Mouse (Mus musculus): Measurements from ENCODE around the gene Tctn1. TPM values are rescaled to one million over a fixed set of nuclear protein-coding genes. Genes with fewer than 3 reads are reported as not detected.

Tctn1 gene
- polyA plus RNA-seq, 1 experiment from 2014 or later: 7.3 TPM

- Histone ChIP-seq H3K4me3 (ENCODE audit: low read depth, low read length) (no peak overlapping the region), H3K27ac (ENCODE audit: low read length) (no peak overlapping the region), H3K27me3 (ENCODE audit: control insufficient read depth, insufficient read depth, low read depth, low read length) (no peaks in the 10 kb centered on the region), H3K36me3 (ENCODE audit: control insufficient read depth, insufficient read depth, low read length) (no peaks in the 10 kb centered on the region), H3K4me2 (ENCODE audit: low read length) (no peak overlapping the region), H3K9me3 (replicated peaks; ENCODE audit: control insufficient read depth, low read length, poor library complexity, severe bottlenecking) (no peaks in the 10 kb centered on the region), H3K9ac (ENCODE audit: low read depth, low read length) (no peak overlapping the region), H3K4me1 (ENCODE audit: control insufficient read depth, insufficient read depth, low read length) (peaks cover 8% of the 10 kb centered on the region)
- ATAC-seq: no peak
- 90% methylated on average over 7 of the region's 7 CpGs for WGBS
Observed at GRCm38 (mm10) chr5:122303937-122304336, 39.7 kb upstream of the Tctn1 start.

GRCm38 (mm10) chr5:122302810-122303745 is 38.8 kb upstream of the Tctn1 start:
- Histone ChIP-seq H3K9me3 (replicated peaks; ENCODE audit: control insufficient read depth, low read length, poor library complexity, severe bottlenecking) (no peaks in the 10 kb centered on the region), H3K4me1 (ENCODE audit: control insufficient read depth, insufficient read depth, low read length) (peaks cover 8% of the 10 kb centered on the region), H3K36me3 (ENCODE audit: control insufficient read depth, insufficient read depth, low read length) (no peaks in the 10 kb centered on the region), H3K4me2 (ENCODE audit: low read length) (no peak overlapping the region), H3K27me3 (ENCODE audit: control insufficient read depth, insufficient read depth, low read depth, low read length) (no peaks in the 10 kb centered on the region), H3K9ac (ENCODE audit: low read depth, low read length) (no peak overlapping the region), H3K4me3 (ENCODE audit: low read depth, low read length) (no peak overlapping the region), H3K27ac (ENCODE audit: low read length) (no peak overlapping the region)
- 68% methylated on average over 17 of the region's 17 CpGs for WGBS
- no peak for ATAC-seq

GRCm38 (mm10) chr5:122300071-122300518 is 35.8 kb upstream of the Tctn1 start:
- no peaks in the 10 kb centered on the region for H3K9me3 ChIP-seq (replicated peaks; ENCODE audit: control insufficient read depth, low read length, poor library complexity, severe bottlenecking)
- H3K4me2 ChIP-seq (ENCODE audit: low read length): no peak overlapping the region
- 83% methylated on average over 6 of the region's 6 CpGs for WGBS
- H3K27ac ChIP-seq (ENCODE audit: low read length): no peak overlapping the region
- H3K36me3 ChIP-seq (ENCODE audit: control insufficient read depth, insufficient read depth, low read length): no peaks in the 10 kb centered on the region
- peaks cover 11% of the 10 kb centered on the region for H3K4me1 ChIP-seq (ENCODE audit: control insufficient read depth, insufficient read depth, low read length)
- H3K9ac ChIP-seq (ENCODE audit: low read depth, low read length): no peak overlapping the region
- H3K27me3 ChIP-seq (ENCODE audit: control insufficient read depth, insufficient read depth, low read depth, low read length): no peaks in the 10 kb centered on the region
- no peak overlapping the region for H3K4me3 ChIP-seq (ENCODE audit: low read depth, low read length)
- no peak for ATAC-seq

- Histone ChIP-seq H3K4me2 (ENCODE audit: low read length) (no peak overlapping the region), H3K9me3 (replicated peaks; ENCODE audit: control insufficient read depth, low read length, poor library complexity, severe bottlenecking) (no peaks in the 10 kb centered on the region), H3K4me1 (ENCODE audit: control insufficient read depth, insufficient read depth, low read length) (peaks cover 17% of the 10 kb centered on the region), H3K4me3 (ENCODE audit: low read depth, low read length) (no peak overlapping the region), H3K27ac (ENCODE audit: low read length) (no peak overlapping the region), H3K9ac (ENCODE audit: low read depth, low read length) (no peak overlapping the region), H3K27me3 (ENCODE audit: control insufficient read depth, insufficient read depth, low read depth, low read length) (no peaks in the 10 kb centered on the region), H3K36me3 (ENCODE audit: control insufficient read depth, insufficient read depth, low read length) (no peaks in the 10 kb centered on the region)
- WGBS: 65% methylated on average over 14 of the region's 14 CpGs
- no peak for ATAC-seq
Observed at GRCm38 (mm10) chr5:122295113-122295935, 31.1 kb upstream of the Tctn1 start.

- H3K4me1 ChIP-seq (ENCODE audit: control insufficient read depth, insufficient read depth, low read length): peaks cover 17% of the 10 kb centered on the region
- no peaks in the 10 kb centered on the region for H3K9me3 ChIP-seq (replicated peaks; ENCODE audit: control insufficient read depth, low read length, poor library complexity, severe bottlenecking)
- no peak overlapping the region for H3K9ac ChIP-seq (ENCODE audit: low read depth, low read length)
- no peaks in the 10 kb centered on the region for H3K27me3 ChIP-seq (ENCODE audit: control insufficient read depth, insufficient read depth, low read depth, low read length)
- WGBS: 35% methylated on average over 3 of the region's 3 CpGs
- H3K4me3 ChIP-seq (ENCODE audit: low read depth, low read length): no peak overlapping the region
- no peak overlapping the region for H3K4me2 ChIP-seq (ENCODE audit: low read length)
- ATAC-seq: no peak
- H3K27ac ChIP-seq (ENCODE audit: low read length): no peak overlapping the region
- H3K36me3 ChIP-seq (ENCODE audit: control insufficient read depth, insufficient read depth, low read length): no peaks in the 10 kb centered on the region
Observed at GRCm38 (mm10) chr5:122294219-122294735, 30.0 kb upstream of the Tctn1 start.

GRCm38 (mm10) chr5:122293131-122293530 is 28.9 kb upstream of the Tctn1 start:
- no peak overlapping the region for H3K4me3 ChIP-seq (ENCODE audit: low read depth, low read length)
- no peak for ATAC-seq
- no peaks in the 10 kb centered on the region for H3K36me3 ChIP-seq (ENCODE audit: control insufficient read depth, insufficient read depth, low read length)
- H3K4me2 ChIP-seq (ENCODE audit: low read length): no peak overlapping the region
- H3K9me3 ChIP-seq (replicated peaks; ENCODE audit: control insufficient read depth, low read length, poor library complexity, severe bottlenecking): no peaks in the 10 kb centered on the region
- H3K4me1 ChIP-seq (ENCODE audit: control insufficient read depth, insufficient read depth, low read length): peaks cover 17% of the 10 kb centered on the region
- no peaks in the 10 kb centered on the region for H3K27me3 ChIP-seq (ENCODE audit: control insufficient read depth, insufficient read depth, low read depth, low read length)
- 74% methylated on average over 6 of the region's 6 CpGs for WGBS
- H3K27ac ChIP-seq (ENCODE audit: low read length): no peak overlapping the region
- H3K9ac ChIP-seq (ENCODE audit: low read depth, low read length): no peak overlapping the region

GRCm38 (mm10) chr5:122291553-122292339 is 27.5 kb upstream of the Tctn1 start:
- Histone ChIP-seq H3K9ac (ENCODE audit: low read depth, low read length) (no peak overlapping the region), H3K9me3 (replicated peaks; ENCODE audit: control insufficient read depth, low read length, poor library complexity, severe bottlenecking) (no peaks in the 10 kb centered on the region), H3K27me3 (ENCODE audit: control insufficient read depth, insufficient read depth, low read depth, low read length) (no peaks in the 10 kb centered on the region), H3K36me3 (ENCODE audit: control insufficient read depth, insufficient read depth, low read length) (no peaks in the 10 kb centered on the region; the same call in 1 of the 2 replicates), H3K4me2 (ENCODE audit: low read length) (no peak overlapping the region), H3K4me3 (ENCODE audit: low read depth, low read length) (no peak overlapping the region), H3K27ac (ENCODE audit: low read length) (no peak overlapping the region), H3K4me1 (ENCODE audit: control insufficient read depth, insufficient read depth, low read length) (peaks cover 17% of the 10 kb centered on the region)
- 65% methylated on average over 17 of the region's 17 CpGs for WGBS
- no peak for ATAC-seq

- Histone ChIP-seq H3K4me1 (ENCODE audit: control insufficient read depth, insufficient read depth, low read length) (peaks cover 22% of the 10 kb centered on the region), H3K27me3 (ENCODE audit: control insufficient read depth, insufficient read depth, low read depth, low read length) (no peaks in the 10 kb centered on the region), H3K4me3 (ENCODE audit: low read depth, low read length) (no peak overlapping the region), H3K9ac (ENCODE audit: low read depth, low read length) (no peak overlapping the region), H3K9me3 (replicated peaks; ENCODE audit: control insufficient read depth, low read length, poor library complexity, severe bottlenecking) (no peaks in the 10 kb centered on the region), H3K4me2 (ENCODE audit: low read length) (no peak overlapping the region), H3K27ac (ENCODE audit: low read length) (no peak overlapping the region), H3K36me3 (ENCODE audit: control insufficient read depth, insufficient read depth, low read length) (no peaks in the 10 kb centered on the region; the same call in 1 of the 2 replicates)
- ATAC-seq: no peak
- 62% methylated on average over 6 of the region's 6 CpGs for WGBS
Observed at GRCm38 (mm10) chr5:122291149-122291548, 26.9 kb upstream of the Tctn1 start.
